Mouse (Mus musculus) fibroblast of lung, adult 2 months (primary cell): ENCODE results near the gene Lpcat1.

ENCODE experiments used
- DNase-seq: peaks from one replicate; pipeline ENCODE4 v3.0.0-alpha.2; 2011; ENCODE audit warnings: low read depth

Lpcat1 gene

DNA sequence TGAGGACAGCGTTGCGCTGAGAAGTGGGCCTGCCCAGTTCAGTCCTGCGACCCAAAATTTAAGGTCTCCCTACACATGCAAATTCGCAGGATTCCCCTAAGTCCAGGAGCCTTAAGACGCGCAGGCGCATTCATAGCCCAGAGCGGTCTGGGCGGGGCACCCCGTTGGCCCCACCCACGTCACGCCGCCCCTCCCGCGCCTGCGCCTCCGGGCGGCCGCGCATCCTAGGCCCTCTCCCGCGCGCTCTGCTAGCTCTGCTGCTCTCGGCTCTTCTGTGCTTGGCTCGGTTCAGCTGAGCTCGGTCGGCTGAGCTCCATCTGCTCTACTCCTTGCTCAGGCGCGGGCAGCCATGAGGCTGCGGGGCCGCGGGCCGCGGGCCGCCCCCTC lies at the start of gene Lpcat1:
Lpcat1 (plus strand) TSS at position 164 of the 387 bp plus-strand sequence.
- DNase-seq, result peak; percentile 64

DNA sequence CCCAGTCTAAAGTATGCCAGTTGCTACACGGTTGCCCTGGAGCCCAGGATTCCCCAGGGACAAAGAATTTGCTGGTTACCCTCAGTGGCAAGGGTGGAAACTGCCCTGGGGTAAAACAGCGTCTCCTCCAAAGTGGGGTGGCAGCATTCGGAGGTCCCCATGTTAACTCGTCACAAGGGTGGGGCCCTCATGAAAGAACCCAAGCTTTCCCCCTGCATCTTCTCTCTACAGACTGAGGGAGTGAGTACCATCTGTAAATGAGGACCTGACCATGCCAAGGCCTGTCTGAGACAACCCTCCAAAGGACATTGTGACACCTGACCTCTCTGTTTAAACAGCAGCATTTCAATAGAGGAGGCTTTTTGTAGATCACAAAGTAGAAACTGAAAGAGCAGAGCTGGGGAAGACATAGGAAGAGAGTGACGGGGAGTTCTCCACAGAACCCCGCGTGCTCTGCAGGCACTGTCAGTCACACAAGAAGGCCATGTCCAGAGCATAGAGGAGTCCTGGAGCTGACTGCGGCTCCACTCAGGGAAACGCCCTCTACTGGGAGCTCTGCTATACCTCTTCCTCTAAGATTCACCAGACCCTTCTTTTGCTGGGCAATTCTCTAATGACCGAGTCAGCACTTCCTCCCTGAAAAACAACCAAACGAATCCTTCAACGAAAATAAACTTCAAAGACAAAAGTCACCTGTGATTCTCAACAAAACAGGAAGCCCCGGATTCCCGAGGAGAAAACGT lies 49.3 kb upstream of the Lpcat1 start:
- no peak for DNase-seq

- DNase-seq, result no peak
Observed at GRCm38 (mm10) chr13:73418297-73418696, 48.7 kb upstream of the Lpcat1 start.

DNA sequence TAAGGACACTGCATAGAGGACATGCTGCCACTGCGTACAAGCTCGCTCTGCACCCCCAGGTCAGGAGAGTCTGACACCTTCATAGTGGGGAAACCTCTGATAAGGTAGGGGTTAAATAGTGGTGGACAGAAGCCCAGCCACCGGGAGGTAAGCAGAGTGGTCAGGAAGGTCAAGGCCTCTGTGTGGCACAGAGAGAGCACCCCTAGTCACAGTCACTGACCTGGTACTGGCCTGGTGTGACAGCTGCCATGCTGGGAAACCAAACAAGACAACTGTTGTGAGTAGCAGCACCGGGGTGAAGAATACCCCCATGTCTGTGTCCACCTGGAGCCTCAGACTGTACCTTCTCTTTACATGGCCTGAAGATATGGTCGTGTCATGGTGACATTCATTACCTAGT lies 47.8 kb upstream of the Lpcat1 start:
- no peak for DNase-seq

- DNase-seq, result no peak
Observed at GRCm38 (mm10) chr13:73423043-73423442, 44.0 kb upstream of the Lpcat1 start.

DNA sequence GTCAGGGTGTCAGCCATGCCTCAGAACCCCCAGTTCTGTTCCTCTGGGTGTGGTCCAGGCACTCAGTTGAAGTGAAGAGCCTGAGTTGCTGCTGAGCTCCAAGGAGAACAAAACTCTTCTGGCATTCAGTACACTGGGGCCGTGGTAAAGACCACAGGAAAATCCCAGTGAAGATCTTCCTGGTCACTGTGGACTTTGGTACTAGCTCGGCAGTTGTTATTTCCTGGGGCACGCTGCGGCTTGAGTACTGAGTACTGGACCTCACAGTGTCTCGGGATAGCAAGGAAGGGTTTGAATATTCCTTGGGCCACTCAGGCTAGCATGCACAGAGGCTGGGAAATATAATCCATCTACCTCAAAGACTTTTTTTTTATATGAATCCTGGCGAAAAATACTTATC lies 42.0 kb upstream of the Lpcat1 start:
- no peak for DNase-seq

GRCm38 (mm10) chr13:73425839-73426490 lies 41.0 kb upstream of the Lpcat1 start:
- DNase-seq, result peak; percentile 35

- DNase-seq, result no peak
Observed at GRCm38 (mm10) chr13:73426587-73426986, 40.4 kb upstream of the Lpcat1 start.

GRCm38 (mm10) chr13:73429605-73430321 lies 37.2 kb upstream of the Lpcat1 start:
- peak; percentile 74 for DNase-seq

DNA sequence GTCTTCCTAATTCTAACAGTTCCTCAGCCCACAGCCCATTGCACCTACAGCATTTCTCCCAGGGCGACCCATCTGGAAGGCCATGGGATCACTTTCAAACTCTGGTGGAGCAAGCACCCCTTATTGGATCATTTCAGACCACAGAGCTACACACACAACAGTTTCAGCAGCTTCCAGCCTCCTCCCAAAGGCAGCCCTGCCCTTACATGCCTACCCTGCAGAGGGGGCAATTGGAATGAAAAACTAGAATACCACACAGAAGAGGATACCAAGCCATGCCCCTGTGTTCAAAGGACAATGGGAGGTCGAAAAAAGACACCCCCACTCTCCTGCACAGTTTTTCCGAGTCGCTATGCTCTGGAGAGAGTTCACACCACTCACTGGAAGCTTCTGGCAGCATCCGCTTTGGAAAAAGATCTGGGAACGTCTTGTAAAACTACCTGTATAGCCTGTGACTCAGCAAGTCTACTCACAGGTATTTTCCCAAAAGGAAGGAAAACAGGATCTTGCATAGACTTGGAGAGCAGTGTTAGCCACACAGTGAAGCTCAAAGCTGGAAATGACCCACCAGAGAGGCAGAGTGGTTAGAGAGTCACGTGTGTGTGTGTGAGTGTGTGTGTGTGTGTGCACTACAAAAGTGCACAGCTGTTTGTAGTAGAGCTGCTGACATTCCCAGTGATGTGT lies 34.4 kb upstream of the Lpcat1 start:
- DNase-seq, result no peak

DNA sequence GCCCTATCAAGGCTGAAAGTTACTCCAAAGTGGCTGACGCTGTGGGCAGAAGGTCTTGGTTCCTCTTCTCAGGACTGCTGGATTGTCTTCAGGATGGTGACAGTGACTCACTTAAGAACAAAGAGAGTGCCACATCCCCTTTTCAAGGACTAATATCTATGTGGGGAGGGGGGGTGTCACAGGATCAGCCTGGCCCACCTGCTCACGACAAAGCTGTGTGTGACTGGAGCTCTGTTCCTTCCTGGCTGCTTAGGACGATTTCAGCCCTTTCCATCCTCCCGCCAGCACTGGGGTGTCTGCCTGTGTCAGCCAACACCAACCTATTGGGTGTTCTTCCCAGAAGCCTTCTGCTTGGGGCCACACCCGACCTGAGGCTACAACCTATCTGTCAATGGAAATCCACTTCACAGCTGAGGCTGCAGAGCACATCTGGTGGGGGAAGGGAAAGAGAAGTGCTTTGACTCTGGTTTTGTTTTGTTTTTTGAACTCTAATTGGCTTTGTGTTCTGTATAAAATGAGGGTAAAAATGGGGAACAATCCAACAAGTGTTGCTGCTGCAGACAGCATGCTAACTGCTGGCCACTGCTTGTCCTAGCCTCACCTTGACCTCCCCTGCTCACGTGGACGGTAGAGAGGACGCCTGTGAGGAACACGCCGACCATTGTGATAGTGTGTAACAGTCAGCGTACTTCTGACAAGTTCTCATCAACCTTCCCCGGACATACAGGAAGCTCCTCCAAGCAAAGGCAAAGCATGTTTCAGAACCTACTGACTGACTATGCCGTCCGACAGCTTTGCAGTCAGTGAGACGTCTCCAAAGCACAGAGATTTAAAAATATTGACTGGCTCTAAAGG lies 33.1 kb upstream of the Lpcat1 start:
- DNase-seq, result no peak

DNA sequence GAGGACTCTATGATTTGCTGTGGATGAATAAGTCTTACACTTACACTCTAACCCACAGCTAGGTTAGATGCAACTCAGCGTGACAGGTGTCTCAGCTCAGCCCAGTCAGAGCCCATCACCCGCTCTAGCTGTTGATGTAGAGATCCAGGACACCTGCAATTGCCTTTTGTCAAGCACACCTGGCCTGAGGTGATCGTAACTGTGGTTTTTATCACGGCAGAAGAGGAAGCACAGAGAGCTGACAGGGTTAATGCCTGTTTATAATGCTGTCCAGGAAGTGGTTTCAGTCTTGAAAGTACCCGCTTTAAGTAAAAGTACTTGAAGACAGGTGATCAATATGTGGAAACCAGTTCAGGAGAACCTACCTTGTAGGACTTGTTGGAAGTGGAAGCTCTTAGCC lies 32.3 kb upstream of the Lpcat1 start:
- no peak for DNase-seq

DNA sequence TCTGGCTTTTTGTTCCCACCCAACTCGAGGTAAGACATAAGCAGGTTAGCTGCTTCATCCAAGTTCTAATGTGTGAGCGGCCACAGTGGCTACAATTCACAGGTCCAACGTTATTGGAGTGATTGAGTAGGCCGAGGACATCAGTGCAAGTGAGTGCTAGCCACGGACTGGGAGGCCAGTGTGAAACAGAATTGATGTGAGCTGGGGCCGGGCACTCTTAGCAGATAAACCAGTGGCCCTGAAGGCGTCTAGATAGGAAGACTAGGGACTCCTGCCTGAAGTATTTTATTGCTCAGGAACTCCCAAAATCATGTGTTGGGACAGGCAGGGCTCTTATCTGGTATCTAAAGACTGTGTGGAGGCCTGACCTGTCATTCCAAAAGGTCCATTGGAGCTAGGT lies 31.3 kb upstream of the Lpcat1 start:
- no peak for DNase-seq

DNA sequence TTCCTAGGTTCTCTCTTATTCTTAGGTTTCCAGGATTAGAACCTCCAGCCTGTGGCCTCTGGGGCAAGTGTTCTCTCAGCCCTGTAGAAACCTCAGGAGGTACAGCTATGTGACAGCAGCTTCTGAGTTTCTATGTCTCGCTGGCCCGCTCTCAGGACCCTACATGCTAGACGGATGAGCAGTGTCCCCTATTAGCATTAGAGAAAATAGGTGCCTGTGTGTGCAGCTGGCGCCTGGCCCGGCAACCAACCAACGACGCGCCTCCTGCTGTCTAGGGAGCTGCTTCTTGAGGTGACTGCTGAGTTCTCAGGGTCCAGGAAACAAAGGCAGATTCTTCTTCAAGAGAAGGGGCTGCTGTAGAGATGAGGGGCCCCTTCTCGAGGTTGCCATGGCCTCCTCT lies 27.9 kb upstream of the Lpcat1 start:
- DNase-seq, result no peak

DNA sequence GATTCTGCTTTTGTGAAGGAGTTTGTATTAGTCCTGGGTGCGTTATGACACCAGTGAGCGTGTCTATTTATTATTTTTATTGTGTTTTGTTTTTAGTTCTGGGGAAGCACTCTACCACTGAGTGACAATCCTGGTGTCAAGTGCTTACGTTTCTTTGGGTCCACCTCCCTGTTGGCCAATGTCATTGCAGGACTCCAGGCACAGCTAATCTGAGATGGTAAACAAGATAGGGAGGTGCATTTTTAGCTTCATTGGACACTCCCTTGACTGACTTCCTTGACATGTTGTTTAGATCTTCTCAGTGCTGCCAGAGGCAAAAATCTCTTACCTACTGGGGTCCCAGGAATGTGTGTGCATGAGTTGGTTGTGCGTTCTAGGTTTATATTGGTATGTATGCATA lies 26.0 kb upstream of the Lpcat1 start:
- no peak for DNase-seq

DNA sequence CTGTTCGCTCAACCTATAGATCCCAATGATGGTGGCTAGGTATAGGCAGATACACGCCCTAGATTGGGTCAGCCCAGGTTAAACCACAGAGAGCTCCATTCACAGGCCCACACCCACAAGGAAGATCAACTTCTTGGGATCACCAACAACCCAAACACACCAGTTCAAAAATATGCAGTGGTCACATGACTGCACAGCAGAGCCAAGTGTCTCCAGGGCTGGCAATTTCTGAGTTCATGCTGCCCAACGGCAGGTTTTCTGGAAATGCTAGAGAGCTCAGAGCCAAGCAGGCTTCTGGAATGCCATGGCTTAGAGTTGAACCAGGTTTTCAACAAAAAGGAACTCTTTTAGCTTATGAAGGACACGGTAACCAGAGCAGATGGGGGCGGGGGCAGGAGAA lies 25.3 kb upstream of the Lpcat1 start:
- DNase-seq, result peak; percentile 55

DNA sequence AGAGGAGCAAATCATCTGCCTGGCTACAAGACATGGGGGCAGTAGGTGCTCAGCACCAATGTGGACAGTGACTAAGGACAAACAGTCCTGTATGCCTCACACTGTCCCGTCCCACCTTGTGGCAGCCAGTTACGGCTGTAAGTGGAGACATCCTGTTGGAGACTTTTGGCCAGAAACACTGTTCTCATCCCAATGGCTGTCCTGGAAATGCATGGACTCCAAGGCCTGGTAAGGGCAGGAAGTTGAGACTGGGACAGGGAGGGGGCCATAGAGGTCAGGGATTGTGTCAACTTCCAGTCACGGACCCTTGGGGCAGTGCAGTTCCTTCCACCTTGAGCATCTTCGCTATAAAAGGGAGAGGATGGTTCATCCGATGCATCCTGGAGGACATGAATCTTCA lies 24.6 kb upstream of the Lpcat1 start:
- DNase-seq, result no peak

DNA sequence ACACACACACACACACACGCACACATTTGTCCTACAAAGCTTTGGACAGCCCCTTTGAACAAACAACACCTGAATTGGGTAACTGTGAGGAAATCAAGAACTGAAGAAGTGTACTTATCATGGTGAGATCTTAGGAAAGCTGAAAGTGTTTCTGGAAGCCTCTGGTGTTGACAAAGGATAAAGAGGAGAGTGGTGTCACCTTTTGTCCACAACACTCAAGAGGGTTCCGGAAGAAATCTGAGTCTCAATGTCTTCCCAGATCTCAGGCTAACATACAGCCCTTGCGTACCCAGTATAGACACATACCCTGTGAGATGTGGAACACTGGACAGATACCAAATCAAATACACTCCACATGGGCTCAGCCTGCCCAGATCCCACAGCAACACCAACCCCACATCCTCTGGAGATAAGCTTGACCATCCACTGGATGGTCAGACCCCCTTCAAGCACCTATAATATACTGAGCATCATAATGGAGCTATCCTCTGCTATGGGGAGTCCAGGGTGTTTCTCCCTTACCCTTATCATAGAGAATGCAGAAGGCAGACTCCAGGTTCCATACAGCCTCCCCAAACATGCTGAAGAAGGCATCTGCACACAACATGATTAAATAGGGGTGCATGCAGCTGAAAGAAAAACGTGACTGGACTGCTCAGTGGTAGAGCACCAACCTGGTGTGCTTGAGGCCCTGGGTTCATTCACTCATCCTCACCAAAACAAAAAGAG lies 23.7 kb upstream of the Lpcat1 start:
- DNase-seq, result no peak

GRCm38 (mm10) chr13:73445087-73445486 lies 21.9 kb upstream of the Lpcat1 start:
- no peak for DNase-seq

- no peak for DNase-seq
Observed at GRCm38 (mm10) chr13:73446076-73446475, 20.9 kb upstream of the Lpcat1 start.

DNA sequence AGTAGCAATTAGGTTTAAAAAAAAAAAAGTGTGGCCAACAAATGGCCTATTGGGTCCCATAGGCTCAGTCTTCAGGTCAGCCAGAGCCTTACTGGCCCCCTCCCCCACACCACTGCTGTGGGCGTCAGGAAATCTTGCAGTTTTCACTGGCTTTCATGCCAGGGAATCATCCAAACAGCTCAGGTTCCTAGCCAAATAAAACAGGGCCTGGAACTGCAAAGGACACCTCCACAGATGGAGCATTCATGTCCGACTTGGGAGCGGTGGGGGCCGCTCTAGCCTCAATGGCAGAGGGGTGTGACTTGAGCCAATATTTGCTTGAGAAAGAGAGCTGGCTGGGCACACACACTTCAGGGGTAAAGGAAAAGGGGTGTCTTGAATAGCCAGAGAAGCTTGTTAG lies 20.5 kb upstream of the Lpcat1 start:
- peak; percentile 49 for DNase-seq
